Mouse (Mus musculus): ENCODE results near the gene Lamtor2. TPM values are rescaled to one million over a fixed set of nuclear protein-coding genes. Genes with fewer than 3 reads are reported as not detected.
A peak's percentile ranks its signal among the peaks of the same experiment; 100 is the strongest.

Gene Lamtor2
- polyA plus RNA-seq, 1 experiment from 2014 or later, result 207 TPM

GRCm38 (mm10) chr3:88502031-88502571, 50.8 kb downstream of the Lamtor2 start:
- H3K4me3 ChIP-seq (ENCODE audit: low read length), result peak overlapping the region; percentile 72
- peak overlapping the region; percentile 96 for H3K4me2 ChIP-seq (replicated peaks; ENCODE audit: low read depth, low read length)
- H3K9ac ChIP-seq (replicated peaks; ENCODE audit: low read length), result peak overlapping the region; percentile 78
- no peaks in the 10 kb centered on the region for H3K27me3 ChIP-seq (ENCODE audit: insufficient read depth, low read length)
- peak overlapping the region; percentile 79 for H3K27ac ChIP-seq (ENCODE audit: low read length)
- peak; percentile 9 for ATAC-seq (ENCODE audit: low FRiP score, low TSS enrichment)
- peaks cover 41% of the 10 kb centered on the region for H3K4me1 ChIP-seq (ENCODE audit: insufficient read depth, low read length)
- H3K36me3 ChIP-seq (ENCODE audit: insufficient read depth, low read length), result no peaks in the 10 kb centered on the region
- 15% methylated on average over 11 of the region's 11 CpGs for WGBS
- no peaks in the 10 kb centered on the region for H3K9me3 ChIP-seq (ENCODE audit: low read length)

- 58% methylated on average over 6 of the region's 6 CpGs for WGBS
- H3K4me2 ChIP-seq (replicated peaks; ENCODE audit: low read depth, low read length), result peak overlapping the region; percentile 96
- no peaks in the 10 kb centered on the region for H3K27me3 ChIP-seq (ENCODE audit: insufficient read depth, low read length)
- H3K36me3 ChIP-seq (ENCODE audit: insufficient read depth, low read length), result no peaks in the 10 kb centered on the region
- peak overlapping the region; percentile 72 for H3K4me3 ChIP-seq (ENCODE audit: low read length)
- peak overlapping the region; percentile 78 for H3K9ac ChIP-seq (replicated peaks; ENCODE audit: low read length)
- H3K9me3 ChIP-seq (ENCODE audit: low read length), result no peaks in the 10 kb centered on the region
- H3K27ac ChIP-seq (ENCODE audit: low read length), result peak overlapping the region; percentile 79
- peaks cover 39% of the 10 kb centered on the region for H3K4me1 ChIP-seq (ENCODE audit: insufficient read depth, low read length)
- no peak for ATAC-seq (ENCODE audit: low FRiP score, low TSS enrichment)
Measured at GRCm38 (mm10) chr3:88501366-88502030, 51.4 kb downstream of the Lamtor2 start.

GRCm38 (mm10) chr3:88500655-88501365, 52.1 kb downstream of the Lamtor2 start:
- Histone ChIP-seq H3K4me3 (ENCODE audit: low read length) (peak overlapping the region; percentile 72; the same call in 1 of the 2 replicates), H3K4me1 (ENCODE audit: insufficient read depth, low read length) (peaks cover 46% of the 10 kb centered on the region), H3K36me3 (ENCODE audit: insufficient read depth, low read length) (no peaks in the 10 kb centered on the region), H3K27ac (ENCODE audit: low read length) (peak overlapping the region; percentile 79; the same call in 1 of the 2 replicates), H3K4me2 (replicated peaks; ENCODE audit: low read depth, low read length) (peak overlapping the region; percentile 96), H3K9me3 (ENCODE audit: low read length) (no peaks in the 10 kb centered on the region), H3K9ac (replicated peaks; ENCODE audit: low read length) (peak overlapping the region; percentile 78), H3K27me3 (ENCODE audit: insufficient read depth, low read length) (no peaks in the 10 kb centered on the region)
- WGBS, result 45% methylated on average over 4 of the region's 4 CpGs
- 0 out of 2 replicates have a peak, but pooled peaks have one; percentile 5 for ATAC-seq (ENCODE audit: low FRiP score, low TSS enrichment)

- no peaks in the 10 kb centered on the region for H3K36me3 ChIP-seq (ENCODE audit: insufficient read depth, low read length)
- H3K27ac ChIP-seq (ENCODE audit: low read length), result no peak overlapping the region
- ATAC-seq (ENCODE audit: low FRiP score, low TSS enrichment), result no peak
- no peak overlapping the region for H3K4me3 ChIP-seq (ENCODE audit: low read length)
- WGBS, result 92% methylated on average over 7 of the region's 7 CpGs
- no peak overlapping the region for H3K4me2 ChIP-seq (replicated peaks; ENCODE audit: low read depth, low read length)
- H3K4me1 ChIP-seq (ENCODE audit: insufficient read depth, low read length), result peaks cover 53% of the 10 kb centered on the region
- no peak overlapping the region for H3K9ac ChIP-seq (replicated peaks; ENCODE audit: low read length)
- no peaks in the 10 kb centered on the region for H3K9me3 ChIP-seq (ENCODE audit: low read length)
- no peaks in the 10 kb centered on the region for H3K27me3 ChIP-seq (ENCODE audit: insufficient read depth, low read length)
Measured at GRCm38 (mm10) chr3:88500087-88500486, 52.8 kb downstream of the Lamtor2 start.

MicroRNAs within 50 kb of the gene (microRNA counts, 519-probe panel; counts per million panel counts)
- 104 counts per million, percentile 35 among the panel's probes with 10 or more counts for microRNA mmu-miR-1905

Small RNA genes lying within 50 kb of the gene (microRNA-seq; reads per million reads assigned to microRNA genes)
- not detected for gene Mir1905

Other genes starting within 250 kb of the Lamtor2 start
- gene Glmp, start 228.1 kb downstream of the Lamtor2 start, polyA plus RNA-seq (2015; fragmentation: Nextera tagmentation; extraction: Ambion mirVana), result 273 and 278 TPM in 2 replicates
- gene Tmem79, start 216.9 kb downstream of the Lamtor2 start, polyA plus RNA-seq (2015; fragmentation: Nextera tagmentation; extraction: Ambion mirVana), result 7.8 and 7.9 TPM in 2 replicates
- gene Smg5, start 216.8 kb downstream of the Lamtor2 start, polyA plus RNA-seq (2015; fragmentation: Nextera tagmentation; extraction: Ambion mirVana), result 54.7 and 61.8 TPM in 2 replicates
- 19.1 and 22.1 TPM in 2 replicates for gene Paqr6, start 188.5 kb downstream of the Lamtor2 start, polyA plus RNA-seq (2015; fragmentation: Nextera tagmentation; extraction: Ambion mirVana)
- 0.22 and 0.71 TPM in 2 replicates for gene Bglap3, start 180.3 kb downstream of the Lamtor2 start, polyA plus RNA-seq (2015; fragmentation: Nextera tagmentation; extraction: Ambion mirVana)
- gene Bglap2, start 174.4 kb downstream of the Lamtor2 start, polyA plus RNA-seq (2015; fragmentation: Nextera tagmentation; extraction: Ambion mirVana), result not detected in 2 replicates
- 0.56 TPM in 1 of 2 replicates, not detected in the other for gene Bglap, start 168.6 kb downstream of the Lamtor2 start, polyA plus RNA-seq (2015; fragmentation: Nextera tagmentation; extraction: Ambion mirVana)
- 144 and 152 TPM in 2 replicates for gene Pmf1, start 142.7 kb downstream of the Lamtor2 start, polyA plus RNA-seq (2015; fragmentation: Nextera tagmentation; extraction: Ambion mirVana)
- gene Slc25a44, start 127.9 kb downstream of the Lamtor2 start, polyA plus RNA-seq (2015; fragmentation: Nextera tagmentation; extraction: Ambion mirVana), result 21.7 and 22.2 TPM in 2 replicates
- 19.6 and 25.3 TPM in 2 replicates for gene Sema4a, start 91.9 kb downstream of the Lamtor2 start, polyA plus RNA-seq (2015; fragmentation: Nextera tagmentation; extraction: Ambion mirVana)
- gene Lmna, start 43.1 kb downstream of the Lamtor2 start, polyA plus RNA-seq (2015; fragmentation: Nextera tagmentation; extraction: Ambion mirVana), result 89.9 and 100 TPM in 2 replicates
- 18.6 and 20.7 TPM in 2 replicates for gene Mex3a, start 20.7 kb downstream of the Lamtor2 start, polyA plus RNA-seq (2015; fragmentation: Nextera tagmentation; extraction: Ambion mirVana)
- gene Rab25, start 4.8 kb downstream of the Lamtor2 start, polyA plus RNA-seq (2015; fragmentation: Nextera tagmentation; extraction: Ambion mirVana), result 17.3 and 23.9 TPM in 2 replicates
- gene Ubqln4, start 684 bp upstream of the Lamtor2 start, polyA plus RNA-seq (2015; fragmentation: Nextera tagmentation; extraction: Ambion mirVana), result 52.7 and 57.8 TPM in 2 replicates
- gene Ssr2, start 22.8 kb upstream of the Lamtor2 start, polyA plus RNA-seq (2015; fragmentation: Nextera tagmentation; extraction: Ambion mirVana), result 269 and 323 TPM in 2 replicates
- gene Arhgef2, start 52.9 kb upstream of the Lamtor2 start, polyA plus RNA-seq (2015; fragmentation: Nextera tagmentation; extraction: Ambion mirVana), result 103 and 119 TPM in 2 replicates
- gene Rxfp4, start 100.1 kb upstream of the Lamtor2 start, polyA plus RNA-seq (2015; fragmentation: Nextera tagmentation; extraction: Ambion mirVana), result not detected in 2 replicates
- 92.2 and 97.3 TPM in 2 replicates for gene Khdc4, start 132.7 kb upstream of the Lamtor2 start, polyA plus RNA-seq (2015; fragmentation: Nextera tagmentation; extraction: Ambion mirVana)
- gene Rit1, start 163.8 kb upstream of the Lamtor2 start, polyA plus RNA-seq (2015; fragmentation: Nextera tagmentation; extraction: Ambion mirVana), result 59.5 and 59.6 TPM in 2 replicates
- gene Syt11, start 222.1 kb upstream of the Lamtor2 start, polyA plus RNA-seq (2015; fragmentation: Nextera tagmentation; extraction: Ambion mirVana), result 12.6 and 13.7 TPM in 2 replicates

Data from kidney, embryonic 16.5 days (tissue).